Mouse (Mus musculus) hindbrain, embryonic 12.5 days (tissue): ENCODE data around the gene Znhit1. TPM values are rescaled to one million over a fixed set of nuclear protein-coding genes. Genes with fewer than 3 reads are reported as not detected.
"Not testable (repeated sequence)": the region's sequence is repeated elsewhere in the genome, so short reads cannot be mapped to it uniquely, and the experiment has no call there.

Experiments used
- ATAC-seq: fragments of 200-750 bp; cut with Nextera tagmentation; 2 replicates; pipeline ENCODE4 v1.8.0; 2017; ENCODE audit warnings: moderate TSS enrichment; ENCODE audit not compliant: low FRiP score
- H3K27ac ChIP-seq: fragments of 300-500 bp; sonication (generic); 2 replicates; pipeline ENCODE4 v1.5.1; 2016; ENCODE audit warnings: mild to moderate bottlenecking
- H3K27me3 ChIP-seq: fragments of 300-500 bp; sonication (generic); 2 replicates; pipeline ENCODE4 v1.6.1; 2016; ENCODE audit warnings: mild to moderate bottlenecking
- H3K36me3 ChIP-seq: fragments of 300-500 bp; sonication (generic); 2 replicates; pipeline ENCODE4 v1.6.1; 2016; ENCODE audit warnings: mild to moderate bottlenecking
- H3K4me1 ChIP-seq: fragments of 300-500 bp; sonication (generic); 2 replicates; pipeline ENCODE4 v1.6.1; 2016
- H3K4me2 ChIP-seq: fragments of 300-500 bp; sonication (generic); replicated peaks from 2 replicates; pipeline ENCODE4 v1.6.1; 2016; ENCODE audit warnings: mild to moderate bottlenecking
- H3K4me3 ChIP-seq: fragments of 300-500 bp; sonication (generic); 2 replicates; pipeline ENCODE4 v1.5.1; 2016; ENCODE audit warnings: mild to moderate bottlenecking
- H3K9ac ChIP-seq: fragments of 300-500 bp; sonication (generic); 2 replicates; pipeline ENCODE4 v1.6.1; 2016; ENCODE audit warnings: mild to moderate bottlenecking, moderate library complexity
- H3K9me3 ChIP-seq: fragments of 300-500 bp; sonication (generic); replicated peaks from 2 replicates; pipeline ENCODE4 v1.6.1; 2016; ENCODE audit warnings: mild to moderate bottlenecking
- WGBS: fragments of 180-500 bp; shearing (Covaris S2); methylation state at CpG from one replicate; pipeline ENCODE4 v1.1.7; 2016; 5-methylcytosine and 5-hydroxymethylcytosine counted together
- polyA plus RNA-seq: library from polyadenylated mRNA; unstranded; fragments of >200 nt; fragmentation: Nextera tagmentation; extraction: Ambion mirVana; gene quantifications from 2 replicates; pipeline ENCODE4 v1.2.1, GENCODE M21; 2016

The Znhit1 gene
- polyA plus RNA-seq, 1 experiment from 2014 or later: 103 TPM

DNA sequence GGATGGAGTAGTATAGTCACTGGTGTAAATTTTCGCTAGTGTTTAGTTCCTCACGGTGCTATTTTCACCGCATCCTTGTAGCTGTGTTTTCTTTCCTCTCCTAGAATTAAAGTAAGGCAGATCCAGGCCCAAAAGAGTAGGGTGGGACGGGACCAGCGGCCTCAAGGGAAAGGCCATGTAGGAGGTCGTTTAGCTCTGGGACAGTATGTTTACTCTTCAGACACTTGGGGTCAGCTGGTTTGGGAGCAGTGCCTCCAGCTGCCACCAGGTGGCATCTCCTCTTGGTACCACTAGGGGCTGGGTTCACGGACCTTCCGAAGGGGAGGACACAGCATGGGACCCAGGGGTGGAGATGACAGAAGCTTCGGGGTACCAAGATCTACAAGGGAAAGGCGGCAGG lies 25.3 kb downstream of the Znhit1 start:
- Histone ChIP-seq H3K27me3 (no peaks in the 10 kb centered on the region), H3K9ac (peak overlapping the region; percentile 65), H3K4me1 (peaks cover 18% of the 10 kb centered on the region), H3K27ac (peak overlapping the region; percentile 76), H3K36me3 (peaks cover 38% of the 10 kb centered on the region), H3K4me3 (peak overlapping the region; percentile 51), H3K9me3 (no peaks in the 10 kb centered on the region), H3K4me2 (peak overlapping the region; percentile 59)
- 2% methylated on average over 10 of the region's 10 CpGs for whole genome bisulfite sequencing
- peak; percentile 69 for ATAC-seq

DNA sequence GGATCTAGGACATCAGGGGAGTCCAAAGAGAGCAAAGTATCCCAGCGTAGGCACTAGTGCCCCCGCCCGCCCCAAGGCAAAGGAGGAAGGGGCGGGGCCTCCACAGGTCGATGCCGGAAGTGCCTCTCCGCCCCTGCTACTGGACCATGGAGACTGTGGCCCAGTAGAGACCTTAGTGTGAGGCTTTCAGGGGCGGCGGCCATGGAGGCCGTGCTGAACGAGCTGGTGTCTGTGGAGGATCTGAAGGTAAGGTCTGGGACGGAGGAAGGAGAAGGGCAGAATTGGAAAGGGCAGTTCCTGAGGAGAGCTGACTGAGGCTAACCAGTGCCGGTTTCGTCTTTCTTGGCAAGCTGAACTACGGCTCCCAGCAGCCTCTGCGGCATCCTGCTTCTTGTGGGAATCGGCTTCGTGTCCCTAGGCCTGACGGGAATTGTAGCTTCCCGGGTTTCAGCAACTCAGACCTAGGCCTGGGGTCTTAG lies 25.8 kb downstream of the Znhit1 start:
- Histone ChIP-seq H3K36me3 (peaks cover 41% of the 10 kb centered on the region), H3K27ac (peak overlapping the region; percentile 76), H3K4me2 (peak overlapping the region; percentile 59), H3K4me1 (peaks cover 18% of the 10 kb centered on the region), H3K9me3 (no peaks in the 10 kb centered on the region), H3K9ac (peak overlapping the region; percentile 65), H3K4me3 (peak overlapping the region; percentile 51), H3K27me3 (no peaks in the 10 kb centered on the region)
- under 1% methylated on average over 20 of the region's 20 CpGs for WGBS
- ATAC-seq: peak; percentile 93

DNA sequence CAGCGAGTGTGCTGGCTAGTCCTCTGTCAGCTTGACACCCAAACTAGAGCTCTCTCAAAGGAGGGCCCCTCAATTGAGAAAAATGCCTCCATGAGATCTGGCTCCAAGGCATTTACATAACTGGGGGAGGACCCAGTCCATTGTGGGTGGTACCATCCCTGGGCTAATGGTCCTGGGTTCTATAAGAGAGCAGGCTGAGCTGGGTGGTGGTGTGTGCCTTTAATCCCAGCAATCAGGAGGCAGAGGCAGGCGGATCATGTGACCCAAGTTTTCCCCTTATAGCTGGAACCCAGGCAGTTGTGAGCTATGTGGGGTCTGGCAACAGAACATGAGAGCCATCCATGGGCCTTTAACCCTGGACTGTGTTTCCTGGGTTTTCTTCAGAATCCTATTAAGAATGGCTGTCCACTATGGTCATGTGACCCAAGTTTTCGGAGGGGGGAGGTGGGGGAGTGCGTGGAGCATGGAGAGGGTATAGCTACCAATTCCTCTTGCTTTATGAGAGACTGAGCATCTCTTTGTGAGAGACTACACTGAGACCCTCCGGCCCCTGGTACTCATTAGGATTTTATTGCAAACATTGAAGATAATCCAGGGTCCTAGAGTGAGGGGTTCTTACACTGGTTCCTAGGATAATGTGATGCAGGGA lies 26.4 kb downstream of the Znhit1 start:
- H3K4me3 ChIP-seq: peak overlapping the region; percentile 51
- WGBS: 26% methylated on average over 5 of the region's 5 CpGs
- ATAC-seq: peak; percentile 60
- H3K4me1 ChIP-seq: peaks cover 18% of the 10 kb centered on the region
- no peaks in the 10 kb centered on the region for H3K27me3 ChIP-seq
- H3K36me3 ChIP-seq: peaks cover 41% of the 10 kb centered on the region
- H3K27ac ChIP-seq: peak overlapping the region; percentile 76
- H3K9ac ChIP-seq: peak overlapping the region; percentile 65
- peak overlapping the region; percentile 59 for H3K4me2 ChIP-seq
- no peaks in the 10 kb centered on the region for H3K9me3 ChIP-seq

DNA sequence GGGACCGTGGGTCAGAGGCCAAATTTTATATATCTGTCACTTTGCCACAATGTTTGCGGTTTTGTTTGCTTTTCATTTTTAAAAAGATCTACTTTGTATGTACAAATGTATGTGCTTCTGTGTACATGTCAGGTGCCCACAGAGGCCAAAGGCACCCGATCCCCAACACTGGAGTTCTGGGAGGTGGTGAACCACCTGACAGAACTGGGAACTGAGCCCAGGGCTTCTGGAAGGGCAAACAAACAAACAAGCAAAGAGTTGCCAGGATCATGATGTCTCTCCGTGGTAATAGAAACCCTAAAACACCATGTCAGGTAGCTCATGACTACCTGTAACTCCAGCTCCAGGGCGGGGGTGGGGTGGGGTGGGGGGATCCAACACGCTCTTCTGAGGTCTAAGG lies 27.8 kb downstream of the Znhit1 start:
- peaks cover 27% of the 10 kb centered on the region for H3K36me3 ChIP-seq
- ATAC-seq: no peak
- H3K4me3 ChIP-seq: no peak overlapping the region
- no peaks in the 10 kb centered on the region for H3K9me3 ChIP-seq
- no peak overlapping the region for H3K27ac ChIP-seq
- H3K4me2 ChIP-seq: no peak overlapping the region
- WGBS: 93% methylated on average over 6 of the region's 6 CpGs
- peaks cover 27% of the 10 kb centered on the region for H3K4me1 ChIP-seq
- H3K27me3 ChIP-seq: no peaks in the 10 kb centered on the region
- no peak overlapping the region for H3K9ac ChIP-seq

DNA sequence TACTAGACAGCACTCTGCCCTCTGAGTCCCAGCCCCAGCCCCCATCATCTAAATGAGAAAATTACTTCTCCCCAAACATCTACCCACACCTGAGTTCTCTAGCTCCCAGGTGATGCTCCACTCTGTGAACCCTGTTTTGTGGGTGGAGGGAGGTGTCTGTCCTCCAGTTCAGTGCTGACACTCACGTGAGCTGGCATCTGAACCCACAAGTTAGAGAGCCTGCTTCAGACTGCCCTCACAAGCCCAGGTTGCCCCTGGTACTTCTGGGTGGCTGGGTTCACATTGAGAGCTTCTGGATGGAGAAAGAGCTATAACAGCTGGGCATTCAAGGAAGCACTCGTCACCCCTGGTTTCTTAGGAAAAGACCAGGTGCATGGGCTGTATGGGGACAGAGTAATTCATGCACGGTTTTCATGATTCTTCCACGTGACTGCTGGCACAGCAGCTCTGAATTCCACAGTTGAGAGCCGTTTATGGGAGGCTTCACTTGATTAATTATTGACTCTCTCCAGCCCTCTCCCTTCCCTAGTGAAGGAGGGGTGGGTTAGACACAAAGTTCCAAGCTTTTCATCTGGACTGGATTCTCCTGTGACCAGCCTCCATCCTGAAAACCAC lies 28.7 kb downstream of the Znhit1 start:
- no peaks in the 10 kb centered on the region for H3K27me3 ChIP-seq
- WGBS: 71% methylated on average over 5 of the region's 5 CpGs
- peaks cover 17% of the 10 kb centered on the region for H3K36me3 ChIP-seq
- no peak for ATAC-seq
- no peak overlapping the region for H3K4me3 ChIP-seq
- no peaks in the 10 kb centered on the region for H3K9me3 ChIP-seq
- no peak overlapping the region for H3K9ac ChIP-seq
- H3K27ac ChIP-seq: no peak overlapping the region
- H3K4me2 ChIP-seq: no peak overlapping the region
- H3K4me1 ChIP-seq: peaks cover 36% of the 10 kb centered on the region

DNA sequence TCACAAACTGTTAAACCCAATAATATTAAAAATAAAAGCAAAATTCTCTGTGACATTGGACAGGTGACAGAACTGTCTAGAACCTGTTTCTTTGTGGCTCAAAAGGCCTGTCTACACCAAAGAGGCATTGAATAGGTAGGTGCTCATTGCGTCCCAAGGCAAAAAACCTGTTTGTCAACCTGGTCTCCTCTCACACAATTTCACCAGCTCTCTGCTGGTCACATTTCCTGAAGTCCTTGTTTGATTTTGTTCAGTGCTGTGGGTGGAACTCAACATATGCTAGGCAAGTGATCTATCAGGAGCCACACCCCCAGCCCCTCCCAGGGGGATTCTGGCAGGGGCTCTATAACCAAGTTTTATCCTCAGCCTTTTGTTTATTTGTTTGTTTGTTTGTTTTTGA lies 30.6 kb downstream of the Znhit1 start:
- no peak overlapping the region for H3K9ac ChIP-seq
- H3K9me3 ChIP-seq: no peaks in the 10 kb centered on the region
- H3K36me3 ChIP-seq: peaks cover 7% of the 10 kb centered on the region; the same call in 1 of the 2 replicates
- no peak overlapping the region for H3K4me2 ChIP-seq
- ATAC-seq: no peak
- H3K4me3 ChIP-seq: no peak overlapping the region
- no peaks in the 10 kb centered on the region for H3K27me3 ChIP-seq
- WGBS: 89% methylated on average over 1 of the region's 1 CpGs
- no peak overlapping the region for H3K27ac ChIP-seq
- peaks cover 32% of the 10 kb centered on the region for H3K4me1 ChIP-seq

DNA sequence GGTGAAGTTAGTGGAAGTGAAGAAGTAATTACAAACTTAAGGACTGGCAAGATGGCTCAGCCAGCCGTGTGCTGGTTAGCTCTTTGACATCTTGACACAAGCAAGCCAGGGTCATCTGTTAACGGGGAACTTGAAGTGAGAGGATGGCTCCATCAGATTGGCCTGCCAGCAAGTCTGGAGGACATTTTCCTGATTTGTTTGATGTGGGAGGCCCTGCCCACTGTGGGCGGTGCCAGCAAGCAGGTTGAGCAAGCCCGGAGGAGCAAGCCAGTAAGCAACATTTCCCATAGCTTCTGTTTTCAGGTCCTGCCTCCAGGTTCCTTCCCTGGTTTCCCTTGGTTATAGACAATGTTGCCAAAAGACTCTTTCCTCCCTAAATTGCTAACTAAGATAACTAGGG lies 32.2 kb downstream of the Znhit1 start:
- H3K27me3 ChIP-seq: no peaks in the 10 kb centered on the region
- peaks cover 22% of the 10 kb centered on the region for H3K4me1 ChIP-seq
- no peak for ATAC-seq
- H3K36me3 ChIP-seq: peaks cover 7% of the 10 kb centered on the region; the same call in 1 of the 2 replicates
- H3K27ac ChIP-seq: no peak overlapping the region
- no peak overlapping the region for H3K9ac ChIP-seq
- no peak overlapping the region for H3K4me3 ChIP-seq
- 92% methylated on average over 4 of the region's 4 CpGs for WGBS
- no peaks in the 10 kb centered on the region for H3K9me3 ChIP-seq
- H3K4me2 ChIP-seq: no peak overlapping the region

DNA sequence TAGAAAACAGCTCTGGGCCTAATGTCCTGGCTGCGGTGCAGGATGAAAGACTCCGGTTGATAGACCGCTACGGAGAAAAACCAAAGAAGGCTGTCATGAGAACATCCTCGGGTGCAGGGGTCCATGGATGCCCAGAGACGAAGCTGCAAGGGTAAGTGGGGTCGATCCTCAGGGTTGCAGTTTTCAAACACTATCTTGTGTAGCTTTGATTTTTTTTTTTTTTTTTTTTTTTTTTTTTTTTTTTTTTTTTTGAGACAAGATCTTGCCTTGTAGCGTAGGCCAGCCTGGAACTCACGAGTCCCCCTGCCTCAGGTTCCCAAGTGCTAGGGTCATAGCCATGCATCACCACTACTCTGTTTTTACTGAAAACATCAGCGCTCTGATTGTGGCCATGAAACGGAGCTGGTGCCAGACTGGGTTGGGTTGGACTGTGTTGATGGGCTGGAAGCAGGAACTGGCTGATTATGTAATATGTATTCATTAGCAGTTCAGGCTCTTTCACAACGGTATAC lies 34.3 kb downstream of the Znhit1 start:
- Histone ChIP-seq H3K4me2 (peak overlapping the region; percentile 75), H3K4me3 (peak overlapping the region; percentile 76), H3K36me3 (peaks cover 7% of the 10 kb centered on the region; the same call in 1 of the 2 replicates), H3K9me3 (no peaks in the 10 kb centered on the region), H3K4me1 (peaks cover 22% of the 10 kb centered on the region), H3K27ac (peak overlapping the region; percentile 77), H3K9ac (peak overlapping the region; percentile 83), H3K27me3 (no peaks in the 10 kb centered on the region)
- WGBS: 4% methylated on average over 12 of the region's 12 CpGs
- ATAC-seq: no peak; the same call in 1 of the 2 replicates

DNA sequence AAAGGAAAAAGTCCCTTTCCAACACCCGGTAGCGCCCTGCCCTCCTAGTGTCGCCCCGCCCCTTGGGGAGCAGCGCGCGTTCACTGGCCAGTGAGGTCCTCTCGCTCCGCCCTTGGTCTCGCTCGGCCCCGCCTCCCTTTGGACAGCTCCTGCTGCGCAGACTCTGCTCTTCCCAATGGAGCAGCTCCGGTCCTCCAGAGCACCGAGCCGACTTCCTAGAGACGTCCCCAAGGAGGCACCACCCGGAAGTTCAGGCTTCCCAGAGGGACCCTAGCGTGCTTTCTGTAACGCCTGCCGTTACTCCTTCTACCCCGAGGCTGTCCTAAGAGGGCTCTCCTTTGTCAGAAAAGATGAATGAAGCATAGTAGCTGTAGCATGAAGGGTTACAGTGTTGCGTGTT lies 34.8 kb downstream of the Znhit1 start, which contains the start of gene Fis1:
Gene Fis1 (plus strand): TSS at position 261 of the 400 bp plus-strand sequence.
- peak; percentile 97 for ATAC-seq
- Histone ChIP-seq H3K36me3 (peaks cover 7% of the 10 kb centered on the region; the same call in 1 of the 2 replicates), H3K4me2 (peak within 1 kb of the TSS; percentile 75), H3K9ac (peak within 1 kb of the TSS; percentile 83), H3K4me1 (peaks cover 22% of the 10 kb centered on the region), H3K27ac (peak within 1 kb of the TSS; percentile 77), H3K4me3 (peak within 1 kb of the TSS; percentile 76), H3K9me3 (no peaks in the 10 kb centered on the region), H3K27me3 (no peaks in the 10 kb centered on the region)
- WGBS: 0% methylated on average over 23 of the region's 23 CpGs

DNA sequence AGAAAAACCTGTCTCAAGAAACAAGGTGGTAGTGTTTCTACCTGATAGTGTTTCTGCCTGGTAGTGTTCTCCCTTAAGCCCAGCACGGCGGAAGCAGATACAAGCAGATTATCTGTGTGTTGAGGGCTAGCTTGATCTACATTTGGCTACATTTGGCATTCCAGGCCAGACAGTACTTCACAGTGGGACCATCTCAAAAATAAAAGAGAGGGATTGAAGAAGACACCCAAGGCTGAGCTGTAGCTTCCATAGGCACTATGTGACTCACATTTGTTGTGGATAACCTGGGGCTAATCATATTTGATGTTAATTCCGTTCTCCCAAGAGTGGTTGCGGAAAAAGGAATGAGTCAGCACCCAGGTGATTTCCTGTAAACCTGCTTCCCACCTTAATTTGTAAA lies 35.7 kb downstream of the Znhit1 start:
- Histone ChIP-seq H3K4me2 (no peak overlapping the region), H3K4me1 (peaks cover 22% of the 10 kb centered on the region), H3K4me3 (no peak overlapping the region), H3K27me3 (no peaks in the 10 kb centered on the region), H3K9ac (no peak overlapping the region), H3K27ac (no peak overlapping the region), H3K36me3 (peaks cover under 1% of the 10 kb centered on the region; the same call in 1 of the 2 replicates), H3K9me3 (no peaks in the 10 kb centered on the region)
- no peak for ATAC-seq
- 83% methylated on average over 4 of the region's 4 CpGs for WGBS

DNA sequence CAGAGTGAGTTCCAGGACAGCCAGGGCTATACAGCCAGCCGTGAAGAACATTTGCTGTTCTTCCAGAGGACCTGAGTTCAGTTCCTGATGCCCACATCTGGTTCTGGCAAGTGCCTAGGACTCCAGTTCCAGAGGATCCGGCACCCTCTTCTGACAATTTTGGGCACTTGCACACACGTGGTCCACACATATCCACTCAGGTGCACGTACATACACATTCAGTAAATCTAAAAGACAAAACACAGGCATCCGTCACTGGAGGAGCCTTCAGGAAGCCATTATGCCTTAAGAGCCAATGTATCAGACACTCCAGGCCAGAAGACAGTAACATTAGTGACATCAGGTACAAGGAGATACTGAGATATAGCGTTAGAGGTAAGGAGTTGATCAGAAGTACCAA lies 37.3 kb downstream of the Znhit1 start:
- no peak for ATAC-seq
- no peak overlapping the region for H3K27ac ChIP-seq
- H3K4me3 ChIP-seq: no peak overlapping the region
- H3K36me3 ChIP-seq: no peaks in the 10 kb centered on the region
- H3K4me2 ChIP-seq: no peak overlapping the region
- WGBS: 90% methylated on average over 6 of the region's 6 CpGs
- no peaks in the 10 kb centered on the region for H3K9me3 ChIP-seq
- no peak overlapping the region for H3K9ac ChIP-seq
- no peaks in the 10 kb centered on the region for H3K27me3 ChIP-seq
- peaks cover 18% of the 10 kb centered on the region for H3K4me1 ChIP-seq

DNA sequence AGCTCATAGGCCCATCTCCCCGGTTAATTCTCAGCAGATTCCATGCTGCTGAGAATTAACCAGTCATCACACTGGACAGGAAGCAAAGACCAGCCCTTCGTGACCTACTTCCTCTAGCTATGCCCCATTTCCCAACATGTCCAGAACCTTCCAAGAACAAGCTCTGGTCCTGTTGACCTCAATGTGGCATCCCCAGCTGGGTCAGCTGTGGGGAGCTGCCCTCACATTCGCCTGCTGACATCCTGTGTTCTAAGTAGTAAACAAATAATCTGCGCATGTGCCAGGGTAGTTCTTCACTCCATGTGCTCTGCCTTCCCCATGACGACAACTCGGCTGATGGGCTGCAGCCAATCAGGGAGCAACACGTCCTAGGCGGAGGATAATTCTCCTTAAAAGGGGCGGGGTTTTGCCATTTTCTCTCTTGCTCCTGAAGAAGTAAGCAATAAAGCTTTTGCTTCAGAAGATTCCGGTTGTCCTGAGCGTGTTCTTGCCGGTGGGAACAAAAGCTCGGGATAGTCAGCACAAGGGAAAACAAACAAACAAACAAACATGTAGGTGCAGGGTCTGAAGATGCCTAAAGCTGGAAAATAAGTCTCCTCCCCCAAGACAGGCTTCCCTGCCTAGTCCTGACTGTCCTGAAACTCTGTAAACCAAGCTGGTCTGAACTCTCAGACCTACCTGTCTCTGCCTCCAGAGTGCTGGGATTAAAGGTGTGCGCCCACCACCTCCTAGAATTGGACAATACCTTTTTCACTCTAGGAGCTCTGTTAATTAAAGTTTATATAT lies 38.1 kb downstream of the Znhit1 start:
- ATAC-seq, H3K27me3 ChIP-seq, H3K9ac ChIP-seq, H3K27ac ChIP-seq, H3K36me3 ChIP-seq, H3K9me3 ChIP-seq, H3K4me2 ChIP-seq, H3K4me3 ChIP-seq: not testable (repeated sequence)
- peaks cover 11% of the 10 kb centered on the region for H3K4me1 ChIP-seq
- WGBS: 82% methylated on average over 14 of the region's 14 CpGs
